Mouse (Mus musculus): ENCODE measurements around the gene Fgr. TPM values are rescaled to one million over a fixed set of nuclear protein-coding genes. Genes with fewer than 3 reads are reported as not detected.

Gene Fgr
- total and polyA plus RNA-seq, 2 experiments from 2014 or later: 0.19 to 0.33 TPM

DNA sequence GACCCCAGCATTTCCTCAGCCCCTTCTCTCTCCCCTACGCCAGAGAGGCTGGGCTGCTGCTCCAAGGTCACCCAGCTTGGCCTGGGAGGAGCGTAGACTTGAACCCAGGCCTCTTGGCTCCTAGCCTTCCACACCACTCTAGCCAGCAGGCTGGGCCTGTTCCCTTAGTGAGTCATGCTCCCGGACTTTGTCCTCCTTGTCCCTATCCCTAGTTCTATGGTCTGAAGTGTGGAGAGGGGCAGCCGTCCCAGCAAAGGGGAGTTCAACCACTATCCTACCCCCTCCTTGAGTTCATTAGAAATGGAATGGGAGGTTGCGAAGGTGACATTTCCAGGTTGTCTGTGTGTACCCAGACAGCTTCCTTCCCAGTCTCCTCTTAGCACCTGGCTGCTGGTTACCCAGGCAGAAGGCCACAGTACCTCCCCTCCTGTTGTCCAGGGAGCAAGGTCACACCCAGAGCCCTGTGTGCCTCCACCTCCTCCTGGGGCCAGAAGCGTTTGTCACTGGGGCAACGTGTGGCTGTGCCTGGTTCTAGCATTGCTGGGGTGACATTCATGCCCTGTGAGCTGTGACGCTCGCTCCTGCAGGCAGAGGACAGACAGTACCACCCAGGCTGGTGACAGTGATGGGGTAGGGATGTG lies 76.4 kb downstream of the Fgr start:
- Histone ChIP-seq H3K27me3 (ENCODE audit: insufficient read depth, low read length) (no peaks in the 10 kb centered on the region), H3K4me2 (ENCODE audit: low read depth, low read length, poor library complexity, severe bottlenecking) (no peak overlapping the region), H3K9me3 (ENCODE audit: low read length) (no peaks in the 10 kb centered on the region), H3K9ac (replicated peaks; ENCODE audit: low read length, poor library complexity, severe bottlenecking) (no peak overlapping the region), H3K4me3 (ENCODE audit: low read depth, low read length) (no peak overlapping the region), H3K27ac (ENCODE audit: low read depth, low read length) (no peak overlapping the region), H3K4me1 (ENCODE audit: insufficient read depth, low read length) (peaks cover 56% of the 10 kb centered on the region), H3K36me3 (ENCODE audit: insufficient read depth, low read length) (peaks cover 4% of the 10 kb centered on the region)
- WGBS: 59% methylated on average over 9 of the region's 9 CpGs
- ATAC-seq (ENCODE audit: low FRiP score) (no peak), DNase-seq (ENCODE audit: low spot score) (no peak)
- TF ChIP-seq CTCF (IDR thresholded peaks at IDR 0.05): no peak

DNA sequence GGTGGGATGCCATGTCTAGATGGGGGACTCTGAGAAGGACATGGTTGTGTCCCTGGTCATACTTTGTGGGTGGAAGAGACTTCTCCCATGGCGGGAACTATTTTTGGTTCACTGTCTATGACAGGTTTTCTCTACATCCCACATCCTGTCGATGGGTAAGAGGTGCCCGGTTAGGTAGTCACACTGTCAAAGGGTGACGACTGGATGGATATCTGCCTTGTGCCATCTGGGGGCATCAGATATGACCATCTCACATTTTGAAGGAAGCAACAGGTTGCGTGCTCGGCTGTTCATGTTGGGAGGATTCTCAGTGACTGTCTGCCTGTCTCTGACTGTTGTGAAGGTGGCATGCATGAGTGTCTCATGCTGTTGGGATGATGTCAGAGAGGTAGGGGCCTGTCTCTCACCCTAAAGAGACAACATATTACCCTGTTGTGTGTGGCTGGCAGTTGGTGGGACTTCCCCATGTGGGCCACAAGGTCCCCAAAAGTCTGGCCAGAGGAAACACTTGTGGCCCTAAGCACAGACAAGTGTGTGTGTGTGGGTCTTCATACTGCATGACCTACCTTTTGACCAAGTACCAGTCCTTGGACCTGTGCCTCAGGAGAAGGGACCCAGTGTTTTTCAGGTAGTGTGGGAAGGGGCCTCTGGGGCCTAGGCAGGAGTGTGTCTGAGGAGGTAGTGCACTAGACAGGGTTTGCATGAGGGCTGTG lies 77.1 kb downstream of the Fgr start:
- Histone ChIP-seq H3K9ac (replicated peaks; ENCODE audit: low read length, poor library complexity, severe bottlenecking) (0 out of 2 replicates have a peak overlapping the region, but pooled peaks have one; percentile 9), H3K27ac (ENCODE audit: low read depth, low read length) (no peak overlapping the region), H3K36me3 (ENCODE audit: insufficient read depth, low read length) (peaks cover 9% of the 10 kb centered on the region), H3K4me1 (ENCODE audit: insufficient read depth, low read length) (peaks cover 52% of the 10 kb centered on the region), H3K4me2 (ENCODE audit: low read depth, low read length, poor library complexity, severe bottlenecking) (no peak overlapping the region), H3K9me3 (ENCODE audit: low read length) (no peaks in the 10 kb centered on the region), H3K4me3 (ENCODE audit: low read depth, low read length) (no peak overlapping the region), H3K27me3 (ENCODE audit: insufficient read depth, low read length) (no peaks in the 10 kb centered on the region)
- DNase-seq (ENCODE audit: low spot score): no peak
- TF ChIP-seq CTCF (IDR thresholded peaks at IDR 0.05): no peak
- no peak for ATAC-seq (ENCODE audit: low FRiP score)
- 93% methylated on average over 6 of the region's 6 CpGs for WGBS

DNA sequence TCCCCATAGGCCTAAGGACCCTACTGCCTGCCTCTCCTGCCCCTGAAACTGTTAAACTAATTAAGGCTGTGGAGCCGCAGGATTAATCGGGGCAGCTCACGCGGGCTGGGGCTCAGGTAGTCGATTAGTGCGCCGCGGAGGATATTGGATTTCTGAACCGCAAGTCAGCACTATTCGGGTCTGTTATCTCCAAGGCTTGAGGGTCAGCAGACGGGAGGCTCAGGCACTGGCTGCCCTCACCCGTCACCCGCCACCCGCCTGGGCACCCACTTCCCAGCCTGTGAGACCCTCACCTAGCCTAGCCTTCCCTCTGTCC lies 77.6 kb downstream of the Fgr start:
- H3K9ac ChIP-seq (replicated peaks; ENCODE audit: low read length, poor library complexity, severe bottlenecking): peak overlapping the region; percentile 9; the same call in 1 of the 2 replicates
- no peaks in the 10 kb centered on the region for H3K9me3 ChIP-seq (ENCODE audit: low read length)
- H3K4me2 ChIP-seq (ENCODE audit: low read depth, low read length, poor library complexity, severe bottlenecking): 0 out of 2 replicates have a peak overlapping the region, but pooled peaks have one; percentile 9
- no peaks in the 10 kb centered on the region for H3K27me3 ChIP-seq (ENCODE audit: insufficient read depth, low read length)
- H3K27ac ChIP-seq (ENCODE audit: low read depth, low read length): peak overlapping the region; percentile 51
- peaks cover 47% of the 10 kb centered on the region for H3K4me1 ChIP-seq (ENCODE audit: insufficient read depth, low read length)
- peaks cover 9% of the 10 kb centered on the region for H3K36me3 ChIP-seq (ENCODE audit: insufficient read depth, low read length)
- ATAC-seq (ENCODE audit: low FRiP score) (no peak), DNase-seq (ENCODE audit: low spot score) (no peak)
- TF ChIP-seq CTCF (IDR thresholded peaks at IDR 0.05): no peak
- H3K4me3 ChIP-seq (ENCODE audit: low read depth, low read length): no peak overlapping the region
- WGBS: 34% methylated on average over 14 of the region's 14 CpGs

Other genes with a start within 250 kb of the Fgr start
- 6.2 and 7.1 TPM in 2 replicates for gene Xkr8, start 241.5 kb upstream of the Fgr start, total RNA-seq (2014; rRNA removed)
- gene Xkr8, start 241.5 kb upstream of the Fgr start, polyA plus RNA-seq (2015; fragmentation: Nextera tagmentation; extraction: Ambion mirVana): 6.4 and 6.9 TPM in 2 replicates
- 0.47 and 1.3 TPM in 2 replicates for gene Smpdl3b, start 216.8 kb upstream of the Fgr start, total RNA-seq (2014; rRNA removed)
- gene Smpdl3b, start 216.8 kb upstream of the Fgr start, polyA plus RNA-seq (2015; fragmentation: Nextera tagmentation; extraction: Ambion mirVana): 1.1 and 1.2 TPM in 2 replicates
- gene Rpa2, start 205.8 kb upstream of the Fgr start, total RNA-seq (2014; rRNA removed): 17.1 and 18.9 TPM in 2 replicates
- 28.4 and 29.8 TPM in 2 replicates for gene Rpa2, start 205.8 kb upstream of the Fgr start, polyA plus RNA-seq (2015; fragmentation: Nextera tagmentation; extraction: Ambion mirVana)
- 0.28 and 0.49 TPM in 2 replicates for gene Themis2, start 177.7 kb upstream of the Fgr start, total RNA-seq (2014; rRNA removed)
- 0.49 and 0.75 TPM in 2 replicates for gene Themis2, start 177.7 kb upstream of the Fgr start, polyA plus RNA-seq (2015; fragmentation: Nextera tagmentation; extraction: Ambion mirVana)
- 55.1 and 59.6 TPM in 2 replicates for gene Ppp1r8, start 130.9 kb upstream of the Fgr start, total RNA-seq (2014; rRNA removed)
- 42.2 and 45.0 TPM in 2 replicates for gene Ppp1r8, start 130.9 kb upstream of the Fgr start, polyA plus RNA-seq (2015; fragmentation: Nextera tagmentation; extraction: Ambion mirVana)
- gene Stx12, start 89.6 kb upstream of the Fgr start, total RNA-seq (2014; rRNA removed): 142 and 153 TPM in 2 replicates
- 151 and 158 TPM in 2 replicates for gene Stx12, start 89.6 kb upstream of the Fgr start, polyA plus RNA-seq (2015; fragmentation: Nextera tagmentation; extraction: Ambion mirVana)
- gene Fam76a, start 51.5 kb upstream of the Fgr start, total RNA-seq (2014; rRNA removed): 16.6 and 21.0 TPM in 2 replicates
- 31.0 and 38.2 TPM in 2 replicates for gene Fam76a, start 51.5 kb upstream of the Fgr start, polyA plus RNA-seq (2015; fragmentation: Nextera tagmentation; extraction: Ambion mirVana)
- gene Ahdc1, start 37.2 kb downstream of the Fgr start, total RNA-seq (2014; rRNA removed): 105 and 115 TPM in 2 replicates
- 9.2 and 11.0 TPM in 2 replicates for gene Ahdc1, start 37.2 kb downstream of the Fgr start, polyA plus RNA-seq (2015; fragmentation: Nextera tagmentation; extraction: Ambion mirVana)
- 18.3 and 19.6 TPM in 2 replicates for gene Wasf2, start 156.4 kb downstream of the Fgr start, total RNA-seq (2014; rRNA removed)
- 19.1 and 26.0 TPM in 2 replicates for gene Wasf2, start 156.4 kb downstream of the Fgr start, polyA plus RNA-seq (2015; fragmentation: Nextera tagmentation; extraction: Ambion mirVana)
- 3.9 and 5.9 TPM in 2 replicates for gene Cd164l2, start 238.0 kb downstream of the Fgr start, total RNA-seq (2014; rRNA removed)
- 10.6 and 11.0 TPM in 2 replicates for gene Cd164l2, start 238.0 kb downstream of the Fgr start, polyA plus RNA-seq (2015; fragmentation: Nextera tagmentation; extraction: Ambion mirVana)
- gene Gpr3, start 238.4 kb downstream of the Fgr start, total RNA-seq (2014; rRNA removed): 3.2 and 10.8 TPM in 2 replicates
- gene Gpr3, start 238.4 kb downstream of the Fgr start, polyA plus RNA-seq (2015; fragmentation: Nextera tagmentation; extraction: Ambion mirVana): 3.9 and 4.5 TPM in 2 replicates

All from midbrain, postnatal 0 days (tissue).